Mouse (Mus musculus) CH12.LX (cell line): ENCODE measurements around the gene Smg9. TPM values are rescaled to one million over a fixed set of nuclear protein-coding genes. Genes with fewer than 3 reads are reported as not detected.

Source experiments
- DNase-seq: peaks from one replicate; pipeline ENCODE4 v3.0.0-alpha.2; 2013; ENCODE audit errors: extremely low read depth
- H3K27ac ChIP-seq: 2 replicates; pipeline ENCODE4 v1.5.1; 2012; ENCODE audit warnings: low read depth, mild to moderate bottlenecking, control low read depth, moderate library complexity; ENCODE audit not compliant: insufficient read depth
- H3K27me3 ChIP-seq: replicated peaks from 2 replicates; pipeline ENCODE3; 2012; ENCODE audit warnings: inconsistent platforms
- H3K36me3 ChIP-seq, 2 experiments: replicated peaks in 1 of 2; 2 replicates each; pipeline versions ENCODE3 to v1.6.1; 2012; ENCODE audit warnings: inconsistent platforms in 1 of 2, low read length in 1 of 2, mild to moderate bottlenecking in 1 of 2, mixed read lengths in 1 of 2, moderate library complexity in 1 of 2; ENCODE audit not compliant: control insufficient read depth in 1 of 2, insufficient read depth in 1 of 2
- H3K4me1 ChIP-seq, 2 experiments: 2 replicates each; pipeline ENCODE4 v1.6.1; 2012; ENCODE audit warnings: inconsistent platforms in 1 of 2, moderate library complexity in 1 of 2; ENCODE audit not compliant: insufficient read depth in 2 of 2, control insufficient read depth in 1 of 2
- H3K4me2 ChIP-seq: 2 replicates; pipeline ENCODE4 v1.6.1; 2012; ENCODE audit warnings: low read depth, mild to moderate bottlenecking, control low read depth; ENCODE audit not compliant: poor library complexity, insufficient read depth, severe bottlenecking
- H3K4me3 ChIP-seq, 3 experiments: fragments of 150-350 bp in 1 of 3; sonication (generic) in 1 of 3; replicated peaks in 1 of 3; 2 replicates each; pipeline versions ENCODE3 to v1.5.1; 2011 to 2012; ENCODE audit warnings: low read depth in 2 of 3, low read length in 2 of 3, mild to moderate bottlenecking in 2 of 3, moderate library complexity in 2 of 3, control low read depth in 1 of 3, improper control_type of control experiment in 1 of 3, inconsistent platforms in 1 of 3, mixed read lengths in 1 of 3; ENCODE audit not compliant: poor library complexity in 1 of 3
- H3K79me2 ChIP-seq: replicated peaks from 2 replicates; pipeline ENCODE4 v1.6.1; 2012; ENCODE audit warnings: mild to moderate bottlenecking, moderate library complexity; ENCODE audit not compliant: control insufficient read depth, poor library complexity, insufficient read depth, severe bottlenecking; ENCODE audit errors: extremely low read depth
- H3K9ac ChIP-seq: 2 replicates; pipeline ENCODE4 v1.6.1; 2012; ENCODE audit warnings: low read depth, mild to moderate bottlenecking, control low read depth, moderate library complexity; ENCODE audit not compliant: insufficient read depth
- H3K9me3 ChIP-seq: replicated peaks from 2 replicates; pipeline ENCODE3; 2012; ENCODE audit warnings: low read length, inconsistent platforms, mixed read lengths
- BHLHE40 ChIP-seq: IDR thresholded peaks from 2 replicates; pipeline ENCODE4 v1.6.1; 2011; ENCODE audit warnings: mild to moderate bottlenecking, low read depth, low read length, improper control_type of control experiment
- CHD1 ChIP-seq: IDR thresholded peaks from 2 replicates; pipeline ENCODE4 v1.6.1; 2012; ENCODE audit warnings: low read depth, low read length, improper control_type of control experiment, inconsistent platforms
- CTCF ChIP-seq, 2 experiments: IDR thresholded peaks in 1 of 2; conservative IDR thresholded peaks in 1 of 2; 2 replicates each; pipeline ENCODE4 v1.5.1; 2011 to 2012; ENCODE audit warnings: low read depth in 2 of 2, low read length in 2 of 2, improper control_type of control experiment in 1 of 2, inconsistent platforms in 1 of 2, mild to moderate bottlenecking in 1 of 2, moderate library complexity in 1 of 2
- E2F4 ChIP-seq: IDR thresholded peaks from 2 replicates; pipeline ENCODE4 v1.6.1; 2011; ENCODE audit warnings: low read depth, low read length, improper control_type of control experiment; ENCODE audit not compliant: insufficient replicate concordance
- ELF1 ChIP-seq: IDR thresholded peaks from 2 replicates; pipeline ENCODE4 v1.6.1; 2014; ENCODE audit warnings: low read depth, mild to moderate bottlenecking, inconsistent platforms, low read length, improper control_type of control experiment
- EP300 ChIP-seq: IDR thresholded peaks from 2 replicates; pipeline ENCODE4 v1.6.1; 2011; ENCODE audit warnings: low read length, improper control_type of control experiment
- ETS1 ChIP-seq: conservative IDR thresholded peaks from 2 replicates; pipeline ENCODE4 v1.6.1; 2012; ENCODE audit warnings: low read depth, mild to moderate bottlenecking, inconsistent platforms, low read length, improper control_type of control experiment, moderate library complexity
- HCFC1 ChIP-seq: IDR thresholded peaks from 2 replicates; pipeline ENCODE4 v1.6.1; 2012; ENCODE audit warnings: low read depth, mild to moderate bottlenecking, inconsistent platforms, low read length, improper control_type of control experiment
- IRF4 ChIP-seq: IDR thresholded peaks from 2 replicates; pipeline ENCODE4 v1.6.1; 2014; ENCODE audit warnings: low read depth, mild to moderate bottlenecking, inconsistent platforms, low read length, improper control_type of control experiment
- JUN ChIP-seq: IDR thresholded peaks from 2 replicates; pipeline ENCODE4 v1.6.1; 2011; ENCODE audit warnings: low read depth, mild to moderate bottlenecking, low read length, improper control_type of control experiment, moderate library complexity; ENCODE audit not compliant: insufficient read depth
- KAT2A ChIP-seq: IDR thresholded peaks from 2 replicates; pipeline ENCODE4 v1.6.1; 2012; ENCODE audit warnings: low read length, improper control_type of control experiment, inconsistent platforms; ENCODE audit not compliant: insufficient replicate concordance
- MAFK ChIP-seq: IDR thresholded peaks from 2 replicates; pipeline ENCODE4 v1.6.1; 2011; ENCODE audit warnings: low read length, improper control_type of control experiment; ENCODE audit not compliant: insufficient replicate concordance
- MAX ChIP-seq: IDR thresholded peaks from 2 replicates; pipeline ENCODE4 v1.6.1; 2011; ENCODE audit warnings: low read length, improper control_type of control experiment
- MAZ ChIP-seq: IDR thresholded peaks from 2 replicates; pipeline ENCODE4 v1.6.1; 2012; ENCODE audit warnings: low read depth, mild to moderate bottlenecking, inconsistent platforms, low read length, improper control_type of control experiment, moderate library complexity
- MXI1 ChIP-seq: IDR thresholded peaks from 2 replicates; pipeline ENCODE4 v1.6.1; 2011; ENCODE audit warnings: mild to moderate bottlenecking, low read depth, low read length, improper control_type of control experiment
- MYC ChIP-seq: IDR thresholded peaks from 2 replicates; pipeline ENCODE4 v1.6.1; 2011; ENCODE audit warnings: low read depth, mild to moderate bottlenecking, improper control_type of control experiment, low read length
- NELFE ChIP-seq: IDR thresholded peaks from 2 replicates; pipeline ENCODE4 v1.6.1; 2011; ENCODE audit warnings: low read depth, low read length, improper control_type of control experiment
- NRF1 ChIP-seq: IDR thresholded peaks from 2 replicates; pipeline ENCODE4 v1.6.1; 2014; ENCODE audit warnings: low read depth, mild to moderate bottlenecking, inconsistent platforms, low read length, improper control_type of control experiment, moderate library complexity
- SMC3 ChIP-seq: IDR thresholded peaks from 2 replicates; pipeline ENCODE4 v1.6.1; 2011; ENCODE audit warnings: low read depth, low read length, improper control_type of control experiment
- TBP ChIP-seq: conservative IDR thresholded peaks from 2 replicates; pipeline ENCODE4 v1.6.1; 2011; ENCODE audit warnings: low read depth, low read length, improper control_type of control experiment
- UBTF ChIP-seq: IDR thresholded peaks from 2 replicates; pipeline ENCODE4 v1.6.1; 2012; ENCODE audit warnings: low read depth, mild to moderate bottlenecking, inconsistent platforms, low read length, improper control_type of control experiment, moderate library complexity
- USF2 ChIP-seq: conservative IDR thresholded peaks from 2 replicates; pipeline ENCODE4 v1.6.1; 2011; ENCODE audit warnings: low read depth, low read length, improper control_type of control experiment
- ZC3H11A ChIP-seq: IDR thresholded peaks from 2 replicates; pipeline ENCODE4 v1.6.1; 2012; ENCODE audit warnings: low read depth, mild to moderate bottlenecking, inconsistent platforms, low read length, improper control_type of control experiment
- ZKSCAN1 ChIP-seq: IDR thresholded peaks from 2 replicates; pipeline ENCODE4 v1.6.1; 2012; ENCODE audit warnings: low read depth, inconsistent platforms, low read length, improper control_type of control experiment, borderline replicate concordance
- ZMIZ1 ChIP-seq: IDR thresholded peaks from 2 replicates; pipeline ENCODE4 v1.6.1; 2012; ENCODE audit warnings: low read depth, mild to moderate bottlenecking, inconsistent platforms, low read length, improper control_type of control experiment
- ZNF384 ChIP-seq: IDR thresholded peaks from 2 replicates; pipeline ENCODE4 v1.6.1; 2012; ENCODE audit warnings: low read depth, low read length, improper control_type of control experiment, inconsistent platforms
- dilution Hi-C: fragments of 300-500 bp; cut with MboI; formaldehyde crosslinking; loops from 2 replicates; pipeline ENCODE4 v1.14.3; 2020; ENCODE audit warnings: low sequenced_read_pairs; ENCODE audit not compliant: extremely low pct_unique_long_range_greater_than_20kb, extremely low pct_ligation_motif_present
- in situ Hi-C: fragments of 300-500 bp; cut with MboI; formaldehyde crosslinking; loops from 3 replicates; pipeline ENCODE4 v1.14.3; 2019; ENCODE audit warnings: low sequenced_read_pairs, low pct_ligation_motif_present, low pct_unique_long_range_greater_than_20kb, mixed read lengths
- polyA plus RNA-seq: library from polyadenylated mRNA; unstranded; fragments of >175 nt; gene quantifications from 2 replicates; pipeline ENCODE4 v1.2.1, GENCODE M21; 2012; ENCODE audit warnings: low read depth; ENCODE audit not compliant: insufficient read length
- total RNA-seq, 2 experiments: library from RNA; depleted of rRNA; stranded (reverse); fragments of 300-350 nt in 1 of 2; fragments of >200 nt in 1 of 2; gene quantifications; 2 replicates each; pipeline ENCODE4 v1.2.3; 2012 to 2014

Gene Smg9
- total and polyA plus RNA-seq, 3 experiments = 19.9 to 26.8 (median 20.5) TPM

- dilution Hi-C loops = no loop called here
These were observed 38.6 kb downstream of the Smg9 start for GRCm38 (mm10) chr7:24437981-24438380.

GRCm38 (mm10) chr7:24439191-24439590, 39.8 kb downstream of the Smg9 start:
- Histone ChIP-seq H3K4me1 (peaks cover 12 to 28% of the 10 kb centered on the region in 2 experiments; a peak in 3 of 4 replicates), H3K9me3 (no peaks in the 10 kb centered on the region), H3K36me3 (no peaks in the 10 kb centered on the region), H3K9ac (no peak overlapping the region), H3K4me2 (no peak overlapping the region), H3K27ac (no peak overlapping the region), H3K4me3 (no peak overlapping the region), H3K27me3 (peaks cover 10% of the 10 kb centered on the region), H3K79me2 (no peaks in the 10 kb centered on the region)
- in situ Hi-C loops (no loop called here), dilution Hi-C loops (no loop called here)
- no peak for DNase-seq
- TF ChIP-seq KAT2A = no peak
- no peak for TF ChIP-seq TBP
- no peak for TF ChIP-seq ELF1
- TF ChIP-seq E2F4 = no peak
- TF ChIP-seq MAFK = no peak
- TF ChIP-seq UBTF = no peak
- no peak for TF ChIP-seq ZMIZ1
- no peak for TF ChIP-seq MYC
- no peak for TF ChIP-seq NELFE
- TF ChIP-seq ETS1 = no peak
- no peak for TF ChIP-seq MAZ
- no peak for TF ChIP-seq MAX
- TF ChIP-seq BHLHE40 = no peak
- no peak for TF ChIP-seq JUN
- TF ChIP-seq SMC3 = no peak
- TF ChIP-seq ZKSCAN1 = no peak
- no peak for TF ChIP-seq HCFC1
- no peak for TF ChIP-seq CHD1
- TF ChIP-seq ZC3H11A = no peak

More at GRCm38 (mm10) chr7:24437981-24438380, 38.6 kb downstream of the Smg9 start:
- no peaks in the 10 kb centered on the region for H3K9me3 ChIP-seq
- no peaks in the 10 kb centered on the region for H3K79me2 ChIP-seq
- no peak overlapping the region for H3K27ac ChIP-seq
- peaks cover 10% of the 10 kb centered on the region for H3K27me3 ChIP-seq
- no peak overlapping the region for H3K4me2 ChIP-seq
- no peak overlapping the region for H3K9ac ChIP-seq
- H3K4me3 ChIP-seq = no peak overlapping the region
- no peaks in the 10 kb centered on the region for H3K36me3 ChIP-seq
- H3K4me1 ChIP-seq = peaks cover 7 to 16% of the 10 kb centered on the region in 2 experiments; a peak in 3 of 4 replicates
- in situ Hi-C loops = no loop called here
- DNase-seq = no peak
- TF ChIP-seq CTCF (conservative IDR thresholded peaks at IDR 0.05 in 1 of 2, IDR thresholded peaks at IDR 0.05 in 1 of 2; ENCODE audit: low read depth in 2 of 2, low read length in 2 of 2) (no peak), IRF4 (no peak), KAT2A (no peak), NRF1 (no peak), ZNF384 (no peak), EP300 (no peak), UBTF (no peak), TBP (no peak), USF2 (no peak), MXI1 (no peak), ZMIZ1 (no peak), E2F4 (no peak), NELFE (no peak), JUN (no peak), BHLHE40 (no peak)
- TF ChIP-seq, all 38 proteins: peak for 0
